Mouse (Mus musculus): Measurements from ENCODE around the gene Hoxa11. TPM values are rescaled to one million over a fixed set of nuclear protein-coding genes. Genes with fewer than 3 reads are reported as not detected.

The Hoxa11 gene
- polyA plus RNA-seq, 1 experiment = not detected

GRCm38 (mm10) chr6:52200073-52200750 lies 45.4 kb downstream of the Hoxa11 start:
- 95% methylated on average over 30 of the region's 30 CpGs for WGBS
- TF ChIP-seq POLR2A (IDR thresholded peaks at IDR 0.05; ENCODE audit: control insufficient read depth, extremely low read depth, insufficient read depth, low read length, poor library complexity) (no peak), CTCF (IDR thresholded peaks at IDR 0.05; ENCODE audit: borderline replicate concordance, control insufficient read depth, extremely low read depth, insufficient read depth, low read length, poor library complexity) (no peak)
- Histone ChIP-seq H3K27me3 (ENCODE audit: control insufficient read depth, insufficient read depth, low read length) (no peaks in the 10 kb centered on the region), H3K27ac (ENCODE audit: control insufficient read depth, insufficient read depth, low read length) (no peak overlapping the region), H3K4me3 (ENCODE audit: control insufficient read depth, insufficient read depth, low read length) (no peak overlapping the region), H3K4me1 (replicated peaks; ENCODE audit: control insufficient read depth, insufficient read depth, low read length) (no peaks in the 10 kb centered on the region), H3K36me3 (ENCODE audit: control insufficient read depth, insufficient read depth, low read length) (no peaks in the 10 kb centered on the region)
- no peak for DNase-seq

- no peak overlapping the region for H3K4me3 ChIP-seq (ENCODE audit: control insufficient read depth, insufficient read depth, low read length)
- TF ChIP-seq POLR2A (IDR thresholded peaks at IDR 0.05; ENCODE audit: control insufficient read depth, extremely low read depth, insufficient read depth, low read length, poor library complexity) = no peak
- no peak for TF ChIP-seq CTCF (IDR thresholded peaks at IDR 0.05; ENCODE audit: borderline replicate concordance, control insufficient read depth, extremely low read depth, insufficient read depth, low read length, poor library complexity)
- H3K36me3 ChIP-seq (ENCODE audit: control insufficient read depth, insufficient read depth, low read length) = no peaks in the 10 kb centered on the region
- H3K27ac ChIP-seq (ENCODE audit: control insufficient read depth, insufficient read depth, low read length) = no peak overlapping the region
- no peaks in the 10 kb centered on the region for H3K27me3 ChIP-seq (ENCODE audit: control insufficient read depth, insufficient read depth, low read length)
- 95% methylated on average over 10 of the region's 10 CpGs for WGBS
- peaks cover 3% of the 10 kb centered on the region for H3K4me1 ChIP-seq (replicated peaks; ENCODE audit: control insufficient read depth, insufficient read depth, low read length)
- DNase-seq = no peak
These were observed 48.3 kb downstream of the Hoxa11 start for GRCm38 (mm10) chr6:52197271-52197670.

- WGBS = 94% methylated on average over 9 of the region's 9 CpGs
- H3K4me1 ChIP-seq (replicated peaks; ENCODE audit: control insufficient read depth, insufficient read depth, low read length) = peaks cover 7% of the 10 kb centered on the region
- TF ChIP-seq POLR2A (IDR thresholded peaks at IDR 0.05; ENCODE audit: control insufficient read depth, extremely low read depth, insufficient read depth, low read length, poor library complexity) (no peak), CTCF (IDR thresholded peaks at IDR 0.05; ENCODE audit: borderline replicate concordance, control insufficient read depth, extremely low read depth, insufficient read depth, low read length, poor library complexity) (no peak)
- no peak overlapping the region for H3K27ac ChIP-seq (ENCODE audit: control insufficient read depth, insufficient read depth, low read length)
- H3K4me3 ChIP-seq (ENCODE audit: control insufficient read depth, insufficient read depth, low read length) = no peak overlapping the region
- H3K36me3 ChIP-seq (ENCODE audit: control insufficient read depth, insufficient read depth, low read length) = no peaks in the 10 kb centered on the region
- no peaks in the 10 kb centered on the region for H3K27me3 ChIP-seq (ENCODE audit: control insufficient read depth, insufficient read depth, low read length)
- no peak for DNase-seq
These were observed 48.8 kb downstream of the Hoxa11 start for GRCm38 (mm10) chr6:52196811-52197210.

GRCm38 (mm10) chr6:52194690-52195089 lies 50.9 kb downstream of the Hoxa11 start:
- H3K36me3 ChIP-seq (ENCODE audit: control insufficient read depth, insufficient read depth, low read length) = no peaks in the 10 kb centered on the region
- TF ChIP-seq CTCF (IDR thresholded peaks at IDR 0.05; ENCODE audit: borderline replicate concordance, control insufficient read depth, extremely low read depth, insufficient read depth, low read length, poor library complexity) = no peak
- TF ChIP-seq POLR2A (IDR thresholded peaks at IDR 0.05; ENCODE audit: control insufficient read depth, extremely low read depth, insufficient read depth, low read length, poor library complexity) = no peak
- H3K27ac ChIP-seq (ENCODE audit: control insufficient read depth, insufficient read depth, low read length) = no peak overlapping the region
- no peak overlapping the region for H3K4me3 ChIP-seq (ENCODE audit: control insufficient read depth, insufficient read depth, low read length)
- DNase-seq = no peak
- 95% methylated on average over 10 of the region's 10 CpGs for WGBS
- H3K4me1 ChIP-seq (replicated peaks; ENCODE audit: control insufficient read depth, insufficient read depth, low read length) = peaks cover 7% of the 10 kb centered on the region
- no peaks in the 10 kb centered on the region; the same call in 1 of the 2 replicates for H3K27me3 ChIP-seq (ENCODE audit: control insufficient read depth, insufficient read depth, low read length)

Other genes with a start within 250 kb of the Hoxa11 start
- gene Skap2, start 233.3 kb downstream of the Hoxa11 start, polyA plus RNA-seq (2012; rRNA removed) = 5.8 and 8.9 TPM in 2 replicates
- gene Hoxa1, start 87.5 kb downstream of the Hoxa11 start, polyA plus RNA-seq (2012; rRNA removed) = 0.43 and 0.63 TPM in 2 replicates
- gene Hoxa2, start 81.0 kb downstream of the Hoxa11 start, polyA plus RNA-seq (2012; rRNA removed) = 0.85 and 1.4 TPM in 2 replicates
- gene 5730596B20Rik, start 68.3 kb downstream of the Hoxa11 start, polyA plus RNA-seq (2012; rRNA removed) = 0.04 TPM in 1 of 2 replicates, not detected in the other
- gene Hoxa4, start 54.1 kb downstream of the Hoxa11 start, polyA plus RNA-seq (2012; rRNA removed) = 1.2 and 1.5 TPM in 2 replicates
- gene Hoxa5, start 41.2 kb downstream of the Hoxa11 start, polyA plus RNA-seq (2012; rRNA removed) = 1.1 and 1.5 TPM in 2 replicates
- 0.39 and 0.46 TPM in 2 replicates for gene Hoxa6, start 37.1 kb downstream of the Hoxa11 start, polyA plus RNA-seq (2012; rRNA removed)
- gene Hoxa3, start 32.5 kb downstream of the Hoxa11 start, polyA plus RNA-seq (2012; rRNA removed) = 3.5 and 3.6 TPM in 2 replicates
- gene Gm28308, start 32.5 kb downstream of the Hoxa11 start, polyA plus RNA-seq (2012; rRNA removed) = 0.24 and 0.26 TPM in 2 replicates
- gene Hoxa7, start 24.0 kb downstream of the Hoxa11 start, polyA plus RNA-seq (2012; rRNA removed) = 2.5 and 3.4 TPM in 2 replicates
- 0.26 and 0.56 TPM in 2 replicates for gene Hoxa9, start 14.7 kb downstream of the Hoxa11 start, polyA plus RNA-seq (2012; rRNA removed)
- not detected in 2 replicates for gene Hoxa10, start 5.0 kb downstream of the Hoxa11 start, polyA plus RNA-seq (2012; rRNA removed)
- not detected in 2 replicates for gene Hoxa13, start 15.1 kb upstream of the Hoxa11 start, polyA plus RNA-seq (2012; rRNA removed)
- gene Evx1, start 67.7 kb upstream of the Hoxa11 start, polyA plus RNA-seq (2012; rRNA removed) = not detected in 2 replicates

Data from thymus, adult 2 months (tissue).